Mouse (Mus musculus) hematopoietic stem cell, adult 5-6 weeks (primary cell): ENCODE data around the gene Ckap2. TPM values are rescaled to one million over a fixed set of nuclear protein-coding genes. Genes with fewer than 3 reads are reported as not detected.
"Not testable (repeated sequence)": the region's sequence is repeated elsewhere in the genome, so short reads cannot be mapped to it uniquely, and the experiment has no call there.

Experiments used
- ATAC-seq, 2 experiments: fragments of 125-278 bp in 1 of 2; replicated peaks in 1 of 2; 2 replicates each; pipeline ENCODE4 v1.8.0; 2016 to 2017; ENCODE audit warnings: inconsistent platforms in 2 of 2, mild to moderate bottlenecking in 2 of 2, moderate number of reproducible peaks in 2 of 2, low read depth in 1 of 2, moderate TSS enrichment in 1 of 2; ENCODE audit not compliant: low FRiP score in 2 of 2, poor library complexity in 2 of 2, severe bottlenecking in 2 of 2, insufficient read depth in 1 of 2, low TSS enrichment in 1 of 2
- total RNA-seq: library from RNA; stranded (forward); fragments of 172-1452, 232-1000 nt; gene quantifications from 2 replicates; pipeline ENCODE4 v1.2.3, GENCODE M21; 2017

Ckap2 gene
- total RNA-seq, 1 experiment from 2014 or later, result 40.8 TPM

DNA sequence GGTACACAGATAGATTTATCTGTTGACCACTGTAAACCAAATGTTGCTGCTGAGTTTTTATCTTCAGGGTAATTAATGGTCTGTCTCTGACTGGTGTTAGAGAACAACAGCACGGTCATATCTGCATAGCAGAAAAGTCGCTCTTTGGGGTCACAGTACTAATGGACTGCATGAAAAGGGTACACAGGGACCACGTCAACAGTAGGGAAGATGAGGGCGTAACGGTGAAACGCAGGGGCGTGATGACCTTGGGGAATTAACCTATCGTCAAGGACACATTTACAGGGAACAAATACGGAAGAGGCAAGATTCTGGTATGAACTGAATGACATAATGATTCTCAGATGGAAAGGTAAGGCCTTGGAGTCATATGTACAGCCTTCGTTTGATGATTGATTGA, 21.2 kb downstream of the Ckap2 start:
- ATAC-seq, result no peak

DNA sequence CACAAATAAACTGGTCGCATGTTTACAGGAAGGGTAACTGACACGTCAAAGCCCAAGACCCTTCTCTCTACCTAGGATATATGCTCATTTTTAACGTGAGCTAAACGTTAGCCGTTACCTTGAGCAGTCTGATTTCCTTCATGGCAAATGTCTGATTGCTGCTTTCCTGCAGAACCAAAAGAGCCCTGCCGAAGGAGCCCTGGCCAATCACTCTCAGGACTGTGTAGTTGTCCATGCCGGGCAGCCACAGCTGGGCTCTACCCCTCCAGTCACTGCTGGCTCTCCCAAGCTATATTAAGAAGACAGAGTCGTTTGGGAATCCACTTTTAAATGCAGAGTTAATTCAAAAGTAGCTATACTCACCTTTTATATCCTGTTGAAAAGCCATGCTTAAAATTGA, 23.4 kb downstream of the Ckap2 start:
- no peak for ATAC-seq

DNA sequence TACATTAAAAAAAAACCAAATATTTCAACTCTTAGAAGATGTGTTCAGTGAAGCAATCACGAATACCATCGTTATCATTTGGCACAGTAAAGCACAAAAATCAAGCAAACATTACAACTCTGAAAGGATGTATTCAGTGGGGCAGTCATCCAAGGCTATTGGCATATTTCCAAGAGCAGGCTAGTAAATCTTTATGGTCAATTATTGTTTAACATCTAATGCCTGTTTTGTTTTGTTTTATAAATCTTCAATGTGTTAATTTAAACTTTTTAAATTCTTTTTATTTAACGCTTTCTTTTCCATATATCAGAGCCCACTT, 35.3 kb downstream of the Ckap2 start:
- ATAC-seq, result no peak

DNA sequence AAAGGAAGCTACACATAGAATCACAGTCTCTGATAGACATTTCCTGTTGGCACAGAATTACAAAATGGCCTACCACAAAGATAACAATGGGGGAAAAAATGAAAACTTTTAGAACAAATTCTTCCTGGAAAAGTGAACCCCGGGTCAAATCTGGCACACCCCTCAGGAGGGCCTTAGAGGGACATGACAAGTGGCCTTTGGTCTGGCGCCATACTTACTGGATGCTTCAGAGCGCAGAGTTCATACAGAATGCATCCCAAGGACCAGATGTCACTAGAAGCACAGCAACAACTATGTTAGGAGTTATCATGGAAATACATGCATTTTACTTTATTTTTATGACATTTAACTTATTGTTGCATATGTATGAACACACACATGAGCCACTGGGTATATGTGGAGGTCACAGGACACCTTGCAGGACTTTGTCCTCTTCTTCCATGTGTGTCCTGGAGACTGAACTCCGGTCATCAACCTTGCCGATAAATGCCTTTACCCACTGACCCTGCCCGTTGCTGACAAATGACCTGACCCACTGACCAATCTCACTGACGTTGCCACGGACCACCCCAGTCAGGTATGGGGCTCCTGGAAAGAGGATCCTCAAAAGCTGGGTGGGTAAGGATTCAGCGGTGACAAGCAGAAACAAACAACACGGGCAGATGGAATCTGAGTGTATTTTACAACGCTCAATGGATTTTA, 35.8 kb downstream of the Ckap2 start:
- no peak for ATAC-seq

DNA sequence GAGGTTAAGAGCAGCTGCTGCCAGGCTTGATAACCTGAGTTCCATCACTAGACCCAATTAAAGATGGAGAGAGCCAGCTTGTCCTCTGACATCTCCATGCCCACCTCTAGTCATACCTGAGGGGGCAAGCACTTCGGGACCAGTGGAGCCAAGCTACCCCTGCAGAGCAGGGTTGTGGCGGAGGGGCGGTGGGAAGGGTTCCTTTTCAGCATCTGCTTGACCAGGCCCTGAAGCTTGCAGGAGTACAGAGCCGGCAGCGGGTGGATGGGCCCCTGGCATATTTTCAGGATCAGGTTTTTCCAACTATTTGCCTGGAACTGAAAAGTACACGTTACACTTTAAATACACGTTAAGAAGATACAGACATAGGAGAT, 37.3 kb downstream of the Ckap2 start:
- no peak for ATAC-seq

DNA sequence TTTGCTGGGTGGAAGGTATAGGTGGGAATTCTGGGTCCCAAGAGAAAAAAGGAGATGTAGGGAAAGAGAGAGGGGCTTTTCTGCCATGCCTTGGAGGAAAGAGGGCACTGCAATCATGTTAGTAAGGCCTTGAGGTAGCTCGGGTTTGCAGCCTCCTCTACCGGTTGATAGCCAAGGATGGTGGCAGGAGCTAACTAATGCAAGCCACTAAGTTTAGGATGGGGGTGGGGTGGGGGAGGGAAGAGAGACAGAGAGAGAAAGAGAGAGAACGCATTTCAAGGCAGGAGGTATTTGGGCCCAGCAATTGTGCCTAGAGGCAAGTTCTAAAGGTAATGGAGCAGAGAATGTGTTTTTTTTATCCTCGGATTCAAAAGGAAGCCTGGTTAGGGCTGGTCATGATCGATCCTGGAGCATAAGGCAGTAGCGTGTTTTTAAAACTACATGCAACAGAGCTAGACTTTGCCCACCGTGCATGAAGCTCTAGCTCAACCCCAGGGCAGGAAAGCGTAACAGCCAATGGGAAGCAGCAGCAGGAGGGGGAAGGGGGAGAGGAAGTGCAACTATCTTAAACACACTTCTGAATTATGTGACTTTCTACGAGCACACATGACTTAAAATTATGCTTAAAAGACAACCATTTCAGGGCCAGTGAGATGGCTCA, 37.8 kb downstream of the Ckap2 start:
- ATAC-seq, result no peak

DNA sequence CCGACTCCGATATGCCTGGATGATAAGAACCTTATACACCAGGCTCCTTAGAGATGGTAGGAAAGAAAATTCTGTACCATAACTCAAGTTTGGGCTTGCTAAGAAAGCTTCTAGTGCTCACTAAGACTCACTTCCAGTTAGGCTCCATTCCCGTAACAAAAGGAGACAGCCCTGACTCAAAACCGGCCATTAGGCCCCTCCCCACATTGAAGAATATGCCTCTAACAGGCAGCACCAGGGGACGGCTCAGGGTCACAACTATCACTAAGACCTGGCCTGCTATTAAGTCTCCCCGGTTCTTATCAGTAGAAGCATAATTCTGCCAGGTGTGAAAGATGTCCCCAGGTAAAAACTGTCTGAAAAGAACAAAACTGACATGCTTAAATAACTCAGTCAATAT, 39.8 kb downstream of the Ckap2 start:
- ATAC-seq, result no peak

DNA sequence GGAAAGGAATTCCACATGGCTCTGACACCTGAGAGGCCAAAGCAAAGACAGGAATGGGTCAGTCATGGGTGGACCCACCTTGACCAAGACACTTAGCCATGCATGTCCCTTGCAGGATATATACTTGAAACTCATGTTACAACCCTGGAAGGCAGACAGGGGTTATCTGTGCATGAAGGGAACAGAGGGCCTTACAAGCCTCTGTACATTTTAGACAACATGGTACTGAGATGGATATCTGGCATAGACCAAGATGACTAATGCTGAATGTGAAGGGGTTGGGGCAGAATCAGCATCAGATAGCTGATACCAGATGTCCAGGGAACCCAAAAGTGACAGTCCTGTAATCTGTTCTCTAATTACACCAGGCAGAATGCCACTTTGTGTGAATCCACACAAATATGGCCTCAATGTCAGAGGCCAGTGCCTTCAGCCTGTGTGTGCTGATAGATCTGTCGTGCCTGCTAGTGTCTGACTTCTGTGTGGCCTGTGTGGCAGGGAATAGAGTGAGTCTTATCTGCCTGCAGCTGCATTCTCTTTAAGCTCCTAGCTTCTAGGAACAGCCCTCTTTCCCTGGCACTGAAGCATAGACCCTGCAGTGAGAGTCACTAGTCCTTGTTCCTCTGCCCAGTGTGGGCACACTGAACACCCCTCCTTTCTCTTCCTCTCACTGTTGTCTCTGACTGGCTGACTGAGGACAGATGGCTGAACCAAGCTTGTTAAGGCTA, 41.7 kb downstream of the Ckap2 start:
- no peak; a peak in 1 of 4 replicates for ATAC-seq

DNA sequence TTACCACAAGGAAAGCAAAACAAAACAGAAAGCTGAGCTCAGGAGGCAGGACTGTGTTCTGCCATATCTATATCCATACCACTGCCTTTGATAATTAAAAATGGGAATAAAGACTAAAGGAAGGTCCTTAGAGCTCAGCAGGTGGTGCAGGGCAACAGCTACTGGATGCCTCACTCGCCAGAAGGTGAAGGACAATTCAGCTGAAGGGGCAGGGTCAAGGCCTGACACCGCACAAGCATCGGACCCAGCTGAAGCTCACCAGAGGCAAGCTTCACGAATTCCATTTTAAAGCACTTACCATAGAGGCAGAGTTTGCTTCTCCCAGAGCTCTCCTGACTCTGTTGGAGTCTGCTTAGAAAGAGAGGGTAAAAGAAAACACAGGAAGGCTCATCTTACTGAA, 43.0 kb downstream of the Ckap2 start:
- ATAC-seq, result no peak

DNA sequence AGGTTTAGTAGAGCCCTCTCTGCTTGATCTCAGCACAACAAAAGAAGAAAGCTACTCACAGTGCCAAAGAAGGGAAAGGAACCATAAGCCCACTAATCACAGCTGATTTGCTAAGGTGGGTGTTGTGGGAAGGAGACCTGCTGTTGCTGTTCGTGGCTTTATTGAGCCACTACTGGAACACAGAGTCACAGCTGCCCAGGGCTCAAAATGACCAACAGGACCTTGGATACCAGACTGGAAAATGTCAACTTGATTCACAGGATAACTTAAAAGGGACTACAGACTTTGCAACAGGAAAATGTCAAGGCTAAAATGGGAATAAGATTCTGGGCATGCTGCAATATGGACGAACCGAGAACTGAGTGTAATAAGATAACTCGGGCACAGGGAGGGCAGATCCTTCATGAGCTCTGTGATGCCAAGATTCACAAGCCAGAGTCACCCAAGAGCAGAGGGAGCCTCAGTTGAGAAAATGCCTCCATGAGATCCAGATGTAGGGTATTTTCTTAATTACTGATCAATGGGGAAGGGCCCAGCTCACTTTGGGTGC, 43.7 kb downstream of the Ckap2 start:
- no peak for ATAC-seq

DNA sequence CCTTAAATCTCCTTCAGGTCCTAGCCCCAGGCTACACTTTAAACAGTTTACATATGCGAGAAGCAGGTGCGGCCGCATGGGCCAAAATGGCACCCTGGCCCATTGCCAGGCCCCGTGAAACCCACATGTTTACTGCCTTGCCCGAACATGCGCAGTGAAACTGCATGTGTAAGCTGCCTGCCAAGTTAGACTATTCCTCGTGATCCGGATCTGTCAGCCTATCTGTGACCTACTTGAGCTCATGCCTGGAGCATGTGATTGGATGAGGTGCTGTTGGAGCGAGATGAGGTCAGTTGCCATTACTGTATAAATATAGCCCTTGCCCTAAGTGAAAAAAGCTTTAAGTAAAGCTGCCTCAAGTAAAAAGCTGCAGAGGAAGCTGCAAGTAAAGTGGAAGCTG, 49.2 kb downstream of the Ckap2 start:
- not testable (repeated sequence) for ATAC-seq

DNA sequence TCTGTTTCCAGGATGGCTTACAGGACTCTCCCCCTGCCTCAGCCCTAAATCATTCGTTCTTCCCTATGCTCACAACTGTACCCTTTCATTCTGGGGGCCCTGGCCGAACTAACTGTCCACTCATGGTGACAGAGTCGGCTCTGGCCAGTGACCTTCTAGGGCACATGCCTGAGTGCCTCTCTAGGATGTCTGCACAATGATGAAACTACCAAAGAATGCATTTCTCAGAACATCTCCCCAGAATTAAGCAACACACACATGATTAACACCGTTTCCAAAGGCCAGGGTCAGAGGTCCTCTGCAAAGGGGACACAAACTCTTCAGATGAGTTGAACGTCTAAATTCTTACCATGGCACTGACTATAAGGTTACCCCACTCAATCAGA, 50.9 kb downstream of the Ckap2 start:
- ATAC-seq, result no peak

DNA sequence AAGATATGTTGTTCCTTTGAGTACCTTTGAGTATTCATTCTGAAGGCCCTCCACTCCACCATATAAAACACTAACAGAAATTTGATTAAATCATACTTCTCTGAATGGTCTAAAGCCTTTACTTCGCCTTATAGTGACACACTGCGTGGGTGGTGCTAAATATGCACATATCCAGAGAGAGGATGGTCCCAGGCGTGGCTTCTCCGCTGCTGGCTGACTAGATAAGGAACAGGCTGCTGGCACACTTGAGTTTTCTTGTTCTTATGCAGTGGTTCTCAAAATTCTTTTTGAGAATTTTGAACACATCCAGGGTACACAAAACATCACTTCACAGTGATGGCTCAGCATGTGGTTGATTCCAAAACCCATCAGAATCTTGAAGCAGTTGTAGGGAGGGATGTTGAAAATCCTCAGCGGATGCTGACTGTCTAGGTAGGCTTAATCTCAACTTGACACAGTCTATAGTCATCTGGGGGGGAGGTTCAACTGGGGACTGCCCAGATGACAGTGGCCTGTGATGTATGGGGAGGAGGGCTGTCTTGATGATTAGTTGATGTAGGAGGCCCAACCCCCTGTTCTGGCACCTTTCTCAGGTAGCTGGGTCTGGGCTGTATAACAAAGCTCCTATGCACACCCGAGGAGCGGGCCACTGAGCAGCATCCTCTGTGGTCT, 51.4 kb downstream of the Ckap2 start:
- peak in 1 of 2 experiments; percentile 17; a peak in 1 of 4 replicates for ATAC-seq

DNA sequence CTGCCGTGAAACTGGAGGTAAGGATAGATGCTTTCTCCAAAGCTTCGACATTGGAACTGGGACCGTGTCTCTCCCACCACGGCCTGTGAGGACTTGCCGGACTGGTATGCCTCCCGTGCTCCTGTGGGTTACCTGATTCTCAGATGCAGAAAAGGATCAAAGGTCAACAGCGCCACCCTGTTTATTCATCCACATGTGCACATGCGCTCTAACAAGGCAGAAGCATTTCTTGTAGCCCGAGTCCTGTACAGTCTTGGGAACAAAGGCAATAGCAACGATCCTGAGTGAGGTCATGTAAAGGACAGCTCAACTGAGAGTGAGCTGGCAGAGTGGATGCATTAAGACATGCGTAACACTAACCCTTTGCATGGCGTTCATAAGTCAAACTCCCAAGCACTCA, 53.6 kb downstream of the Ckap2 start:
- ATAC-seq, result no peak

DNA sequence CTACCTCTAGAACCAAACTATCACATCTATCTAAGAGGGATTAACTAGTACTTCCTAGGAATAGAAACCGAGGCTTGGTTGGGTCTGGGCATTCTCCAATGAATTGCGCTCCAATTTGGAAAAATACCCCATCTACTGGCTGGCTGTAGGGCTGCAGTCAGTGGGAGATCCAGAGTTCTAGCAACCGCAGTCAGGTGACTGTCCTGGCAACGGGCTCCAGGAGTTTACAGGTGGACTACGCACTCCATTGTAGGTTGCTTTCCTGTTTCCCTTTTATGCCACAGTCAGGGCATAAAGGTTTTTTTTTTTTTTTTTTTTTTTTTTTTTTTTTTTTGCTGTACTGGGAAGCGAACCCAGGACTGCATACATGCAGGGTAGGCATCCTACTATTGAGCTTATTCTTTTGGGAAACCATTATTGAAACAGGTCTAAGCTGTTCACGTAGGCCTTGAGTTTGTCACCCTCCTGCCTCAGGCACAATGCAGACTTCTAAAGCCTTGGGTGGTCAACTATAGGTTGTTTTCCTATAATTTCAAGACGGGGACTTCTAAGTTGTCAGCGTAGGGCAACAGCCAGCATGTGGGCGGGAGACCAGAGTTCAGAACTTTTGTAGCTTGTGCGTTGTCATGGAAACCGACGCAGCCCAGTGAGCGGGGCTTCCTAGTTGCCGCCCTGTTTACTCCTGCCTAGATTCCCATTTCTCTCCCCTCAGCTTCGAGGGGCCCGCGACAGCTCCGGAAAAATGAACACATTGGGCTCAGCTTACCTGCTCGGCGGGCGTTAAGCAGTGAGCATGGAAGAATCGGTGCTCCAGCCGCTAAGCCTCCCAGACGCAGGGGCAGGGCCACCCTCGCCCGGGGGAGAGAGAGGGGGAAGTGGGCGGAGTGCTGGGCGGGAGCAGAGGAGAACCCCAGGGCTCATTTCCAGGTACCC, 61.1 kb downstream of the Ckap2 start, which contains the start of gene Nek5:
Nek5 (minus strand) TSS at position 834 of the 933 bp plus-strand sequence.
- ATAC-seq, result peak; percentile 86 to 89
